Mouse (Mus musculus) liver, postnatal 0 days (tissue): ENCODE measurements at regions not wholly inside any gene's neighbourhood (a gene's known extent, or its start where the extent isn't known, plus 50 kb on each side); places are given as distances from the start of the nearest gene placed in this dataset.

Source experiments
- CTCF ChIP-seq: sonication (generic); IDR thresholded peaks from 2 replicates; pipeline ENCODE4 v1.5.1; 2016; ENCODE audit warnings: antibody characterized with exemption, low read depth
- EP300 ChIP-seq: IDR thresholded peaks from 2 replicates; pipeline ENCODE4 v1.6.1; 2016; ENCODE audit warnings: antibody characterized with exemption, low read depth, mild to moderate bottlenecking

DNA sequence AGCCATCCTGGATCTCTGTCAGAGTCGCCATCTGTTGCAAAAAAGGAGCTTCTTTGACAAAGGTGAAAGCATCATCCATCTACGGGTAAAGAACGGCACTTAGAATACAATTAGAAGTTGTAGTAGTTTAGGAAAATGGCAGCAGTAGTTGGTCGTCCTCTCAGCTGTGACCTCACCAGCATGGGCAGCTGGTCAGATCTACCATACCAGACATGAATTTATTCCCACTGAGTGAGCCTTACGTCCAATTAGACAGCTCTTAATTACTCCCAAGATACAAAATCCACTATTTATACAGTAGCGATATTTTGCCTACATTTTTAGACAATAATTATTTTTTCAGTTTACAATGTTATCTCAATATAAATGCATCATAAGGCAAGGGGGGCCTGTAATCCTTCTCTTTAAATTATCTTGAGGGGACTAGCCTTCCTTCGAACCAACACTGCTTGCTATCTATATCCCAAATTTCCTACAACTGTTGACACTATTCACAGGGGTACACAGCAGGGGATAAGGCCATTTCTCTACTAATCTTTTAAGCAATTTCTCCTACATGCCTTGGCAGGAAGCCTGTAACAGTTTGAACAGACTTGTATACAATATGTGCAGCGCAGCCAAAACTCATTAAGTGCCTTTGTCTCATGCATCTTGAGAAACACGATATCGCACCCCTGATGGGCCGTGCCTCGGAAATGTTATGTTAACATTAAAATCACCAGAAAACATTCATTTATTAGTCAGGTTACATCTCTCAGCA is 131.9 kb upstream of the Samsn1 start:
- TF ChIP-seq CTCF (no peak), EP300 (no peak)
